Mouse (Mus musculus) G1E (cell line): ENCODE data around the gene Ptprg.

Experiments used
- CTCF ChIP-seq: IDR thresholded peaks from 2 replicates; pipeline ENCODE4 v1.5.1; 2012; ENCODE audit warnings: low read depth, low read length, inconsistent platforms, mixed read lengths
- GATA1 ChIP-seq: IDR thresholded peaks from 2 replicates; pipeline ENCODE4 v1.6.1; 2012; ENCODE audit warnings: borderline replicate concordance, low read length, inconsistent platforms, mixed read lengths
- GATA2 ChIP-seq: IDR thresholded peaks from 2 replicates; pipeline ENCODE4 v1.6.1; 2012; ENCODE audit warnings: low read depth, low read length, inconsistent platforms, borderline replicate concordance
- POLR2AphosphoS5 ChIP-seq: IDR thresholded peaks from 2 replicates; pipeline ENCODE4 v1.6.1; 2012; ENCODE audit warnings: low read depth, low read length, inconsistent platforms; ENCODE audit not compliant: insufficient replicate concordance
- TAL1 ChIP-seq: conservative IDR thresholded peaks from 2 replicates; pipeline ENCODE4 v1.6.1; 2012; ENCODE audit warnings: low read depth, low read length, inconsistent platforms, mixed read lengths

GRCm38 (mm10) chr14:12177436-12177835 lies 624.1 kb downstream of the Ptprg start:
- TF ChIP-seq CTCF (no peak), GATA1 (no peak), POLR2AphosphoS5 (no peak), TAL1 (no peak), GATA2 (no peak)
